Mouse (Mus musculus): ENCODE data around the gene Rnf208. TPM values are rescaled to one million over a fixed set of nuclear protein-coding genes. Genes with fewer than 3 reads are reported as not detected.

Gene Rnf208
- polyA plus RNA-seq, 1 experiment from 2014 or later: 21.8 TPM

- Histone ChIP-seq H3K27ac (peak overlapping the region; percentile 95), H3K4me1 (peaks cover 25% of the 10 kb centered on the region), H3K4me2 (peak overlapping the region; percentile 68), H3K27me3 (no peaks in the 10 kb centered on the region), H3K36me3 (peaks cover 36% of the 10 kb centered on the region), H3K9me3 (replicated peaks) (no peaks in the 10 kb centered on the region), H3K9ac (peak overlapping the region; percentile 83), H3K4me3 (replicated peaks) (peak overlapping the region; percentile 96)
- ATAC-seq (replicated peaks; ENCODE audit: low FRiP score): peak; percentile 48
- WGBS: under 1% methylated on average over 24 of the region's 24 CpGs
Measured at GRCm38 (mm10) chr2:25210686-25211085, 31.4 kb upstream of the Rnf208 start.

GRCm38 (mm10) chr2:25211121-25211670, 30.9 kb upstream of the Rnf208 start, which contains the start of gene Nelfb:
Gene Nelfb, minus strand, starts transcription at chr2:25211489.
- no peaks in the 10 kb centered on the region for H3K9me3 ChIP-seq (replicated peaks)
- peak within 1 kb of the TSS; percentile 95 for H3K27ac ChIP-seq
- H3K27me3 ChIP-seq: no peaks in the 10 kb centered on the region
- ATAC-seq (replicated peaks; ENCODE audit: low FRiP score): peak; percentile 92
- H3K4me2 ChIP-seq: peak within 1 kb of the TSS; percentile 68
- H3K9ac ChIP-seq: peak within 1 kb of the TSS; percentile 83
- peak within 1 kb of the TSS; percentile 96 for H3K4me3 ChIP-seq (replicated peaks)
- H3K36me3 ChIP-seq: peaks cover 31% of the 10 kb centered on the region
- under 1% methylated on average over 44 of the region's 44 CpGs for WGBS
- peaks cover 25% of the 10 kb centered on the region for H3K4me1 ChIP-seq

DNA sequence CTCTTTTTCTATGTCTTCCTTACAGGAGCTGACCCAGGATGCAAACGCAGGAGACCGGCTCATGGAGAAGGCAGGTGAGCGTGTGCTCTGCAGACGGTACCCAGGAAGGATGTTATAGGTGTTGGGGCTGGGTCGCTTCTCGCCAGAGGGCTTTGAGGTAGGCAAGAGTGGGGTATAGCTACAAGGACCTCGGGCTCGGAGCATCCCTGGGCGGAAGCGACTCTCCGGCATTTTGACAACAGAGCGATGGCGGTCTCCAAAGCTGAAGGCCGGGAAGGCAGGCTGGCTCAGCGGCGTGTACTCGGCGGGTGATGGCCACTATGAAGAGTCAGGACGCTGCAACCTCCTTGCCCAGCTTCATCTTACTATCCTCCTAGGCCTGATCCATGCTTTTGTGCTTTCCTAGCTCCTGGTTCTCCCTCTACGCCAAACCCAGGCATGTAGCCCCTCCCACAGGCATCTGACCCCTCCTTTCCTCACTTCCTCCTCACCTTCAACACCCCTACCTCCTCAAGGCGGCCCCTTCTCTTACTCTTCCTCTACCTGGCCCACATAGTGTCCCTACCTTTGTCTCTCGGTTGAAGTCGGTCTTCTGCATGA, 28.7 kb upstream of the Rnf208 start:
- no peak overlapping the region for H3K9ac ChIP-seq
- H3K4me3 ChIP-seq (replicated peaks): no peak overlapping the region
- no peak overlapping the region for H3K27ac ChIP-seq
- WGBS: 74% methylated on average over 23 of the region's 23 CpGs
- H3K4me2 ChIP-seq: no peak overlapping the region
- H3K9me3 ChIP-seq (replicated peaks): no peaks in the 10 kb centered on the region
- no peaks in the 10 kb centered on the region for H3K27me3 ChIP-seq
- H3K4me1 ChIP-seq: peaks cover 25% of the 10 kb centered on the region
- 0 out of 2 replicates have a peak, but pooled peaks cover 9% of the 10 kb centered on the region for H3K36me3 ChIP-seq
- no peak for ATAC-seq (replicated peaks; ENCODE audit: low FRiP score)

DNA sequence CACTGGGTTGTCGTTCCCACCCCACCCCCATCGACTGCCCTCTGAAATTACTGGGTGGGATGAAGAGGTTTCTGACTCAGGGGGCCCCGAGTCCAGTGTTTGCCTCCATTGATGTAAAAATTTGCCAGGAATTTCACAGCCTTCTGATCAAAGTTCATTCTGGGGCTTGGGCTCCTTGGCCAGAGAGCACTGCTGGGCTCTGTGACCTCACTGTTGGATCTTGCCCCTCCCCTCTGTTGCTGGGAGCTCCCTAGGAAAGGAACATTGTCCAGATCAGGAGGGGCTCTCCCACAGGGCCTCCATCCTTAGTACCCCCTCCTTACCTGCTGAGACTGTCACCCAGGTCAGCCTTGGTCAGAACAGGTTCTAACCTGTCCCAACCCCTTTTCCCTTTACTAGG, 27.6 kb upstream of the Rnf208 start, which contains the start of gene Stpg3:
Gene Stpg3 (minus strand): TSS at position 194 of the 400 bp plus-strand sequence.
- H3K36me3 ChIP-seq: no peaks in the 10 kb centered on the region
- H3K27me3 ChIP-seq: no peaks in the 10 kb centered on the region
- 0 out of 2 replicates have a peak within 1 kb of the TSS, but pooled peaks have one; percentile 20 for H3K27ac ChIP-seq
- no peak within 1 kb of the TSS for H3K4me3 ChIP-seq (replicated peaks)
- peaks cover 18% of the 10 kb centered on the region for H3K4me1 ChIP-seq
- 58% methylated on average over 3 of the region's 3 CpGs for WGBS
- ATAC-seq (replicated peaks; ENCODE audit: low FRiP score): no peak
- H3K9ac ChIP-seq: no peak within 1 kb of the TSS
- H3K9me3 ChIP-seq (replicated peaks): no peaks in the 10 kb centered on the region
- H3K4me2 ChIP-seq: no peak within 1 kb of the TSS

DNA sequence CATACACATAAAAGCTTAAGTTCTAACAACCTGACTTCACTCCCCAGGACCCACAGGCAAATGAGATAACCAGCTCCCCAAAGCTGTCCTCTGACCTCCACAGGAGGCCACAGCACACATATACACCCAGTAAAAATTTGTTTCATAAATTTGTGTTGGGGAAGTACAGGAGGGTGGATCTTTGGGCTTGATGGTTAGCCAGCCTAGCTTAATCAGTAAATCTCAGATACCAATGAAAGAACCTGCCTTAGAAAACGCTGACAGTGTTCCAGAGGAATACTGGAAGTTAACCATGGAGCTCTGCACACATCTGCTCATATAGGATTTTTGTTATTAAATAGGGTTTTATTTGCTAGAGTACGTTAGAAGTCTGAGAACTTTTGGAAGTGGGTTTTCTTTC, 24.4 kb upstream of the Rnf208 start:
- no peak for ATAC-seq (replicated peaks; ENCODE audit: low FRiP score)
- WGBS: 58% methylated on average over 2 of the region's 2 CpGs
- no peak overlapping the region for H3K27ac ChIP-seq
- no peak overlapping the region for H3K4me3 ChIP-seq (replicated peaks)
- H3K27me3 ChIP-seq: no peaks in the 10 kb centered on the region
- H3K4me2 ChIP-seq: no peak overlapping the region
- H3K36me3 ChIP-seq: peaks cover 13% of the 10 kb centered on the region
- H3K4me1 ChIP-seq: no peaks in the 10 kb centered on the region
- no peaks in the 10 kb centered on the region for H3K9me3 ChIP-seq (replicated peaks)
- H3K9ac ChIP-seq: no peak overlapping the region

DNA sequence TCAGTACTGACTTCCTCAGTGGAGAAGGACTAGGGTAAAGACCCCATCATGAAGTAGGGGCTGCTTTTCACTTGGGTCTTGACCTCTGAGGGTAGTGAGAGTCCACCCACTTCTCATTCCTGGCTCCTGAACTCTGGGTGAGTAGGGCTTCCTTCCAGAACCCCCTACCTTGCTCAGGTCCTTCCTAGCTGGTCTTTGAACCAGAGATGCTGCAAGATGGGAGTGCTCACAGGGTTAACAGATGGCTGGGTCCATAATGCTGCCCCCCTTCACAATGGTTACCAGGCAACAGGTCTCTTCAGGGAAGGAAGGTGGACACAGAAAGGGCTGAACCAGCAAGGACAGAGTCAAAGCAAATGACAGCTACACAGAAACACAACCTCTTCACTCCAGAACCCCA, 23.6 kb upstream of the Rnf208 start, which contains the start of gene Fam166a:
Gene Fam166a (plus strand): TSS at position 301 of the 400 bp plus-strand sequence.
- Histone ChIP-seq H3K9ac (no peak within 1 kb of the TSS), H3K4me2 (no peak within 1 kb of the TSS), H3K27me3 (no peaks in the 10 kb centered on the region), H3K4me1 (peaks cover 6% of the 10 kb centered on the region), H3K36me3 (peaks cover 13% of the 10 kb centered on the region), H3K27ac (no peak within 1 kb of the TSS), H3K9me3 (replicated peaks) (no peaks in the 10 kb centered on the region), H3K4me3 (replicated peaks) (no peak within 1 kb of the TSS)
- no peak for ATAC-seq (replicated peaks; ENCODE audit: low FRiP score)

DNA sequence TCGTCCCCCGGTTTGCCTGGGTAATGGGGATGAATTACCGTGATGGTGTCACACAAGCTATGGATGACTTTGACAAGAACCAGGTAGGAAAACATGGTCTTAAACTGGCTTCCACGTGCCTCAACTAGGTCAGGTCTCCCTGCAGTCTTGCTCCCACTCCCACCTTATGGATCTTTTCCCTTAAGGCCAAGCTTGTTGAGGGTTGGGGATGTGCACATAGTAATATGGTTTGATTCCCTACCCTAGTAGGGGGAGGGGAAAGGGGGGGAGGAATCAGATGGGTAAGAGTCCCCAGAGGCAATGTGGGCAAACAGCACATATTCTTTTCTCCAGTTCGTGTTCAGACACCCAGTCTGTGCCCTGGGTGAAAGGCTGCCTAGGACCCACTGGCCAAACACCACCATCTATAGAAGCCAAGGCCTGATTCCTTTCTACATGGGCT, 20.7 kb upstream of the Rnf208 start:
- Histone ChIP-seq H3K4me3 (replicated peaks) (no peak overlapping the region), H3K4me1 (peaks cover 18% of the 10 kb centered on the region), H3K27me3 (no peaks in the 10 kb centered on the region), H3K4me2 (no peak overlapping the region), H3K36me3 (peaks cover 13% of the 10 kb centered on the region), H3K9ac (no peak overlapping the region), H3K27ac (no peak overlapping the region), H3K9me3 (replicated peaks) (no peaks in the 10 kb centered on the region)
- 77% methylated on average over 5 of the region's 5 CpGs for WGBS
- no peak for ATAC-seq (replicated peaks; ENCODE audit: low FRiP score)

DNA sequence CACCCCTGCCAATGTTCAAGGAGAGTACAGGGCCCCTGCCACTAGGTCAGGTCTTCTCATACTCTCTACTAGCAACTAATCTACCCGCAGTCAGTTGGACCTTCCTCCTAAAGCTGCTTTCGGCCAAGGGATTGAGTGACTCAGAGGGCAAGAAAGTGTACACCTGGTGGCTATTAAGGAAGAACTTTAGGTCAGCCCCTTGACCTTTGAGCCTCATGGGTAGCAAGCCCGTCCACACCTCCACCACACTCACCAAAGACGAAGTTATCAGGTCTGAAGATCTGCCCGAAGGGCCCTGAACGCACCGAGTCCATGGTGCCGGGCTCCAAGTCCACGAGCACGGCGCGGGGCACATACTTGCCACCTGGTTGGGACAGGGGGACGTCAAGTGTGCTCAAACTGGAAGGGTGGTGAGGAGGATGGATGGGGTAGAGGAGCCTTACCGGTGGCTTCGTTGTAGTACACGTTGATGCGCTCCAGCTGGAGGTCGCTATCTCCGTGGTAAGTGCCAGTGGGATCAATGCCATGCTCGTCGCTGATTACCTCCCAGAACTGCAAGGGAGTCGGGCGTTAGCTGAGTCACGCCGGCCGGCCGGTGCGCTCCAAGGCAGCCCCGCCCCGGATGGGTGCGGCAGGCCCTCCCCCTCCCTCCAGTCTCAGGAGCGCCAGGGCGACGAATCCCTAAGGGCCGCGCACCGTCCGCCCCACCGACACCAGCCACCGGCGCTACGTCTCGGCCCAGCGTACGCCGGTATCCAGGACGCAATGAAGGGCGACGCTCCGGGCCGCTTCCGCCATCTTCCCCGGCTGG, 18.2 kb upstream of the Rnf208 start:
- Histone ChIP-seq H3K27ac (peak overlapping the region; percentile 97), H3K36me3 (peaks cover 13% of the 10 kb centered on the region), H3K4me3 (replicated peaks) (peak overlapping the region; percentile 72), H3K9ac (peak overlapping the region; percentile 87), H3K4me1 (peaks cover 24% of the 10 kb centered on the region), H3K4me2 (peak overlapping the region; percentile 88), H3K27me3 (no peaks in the 10 kb centered on the region), H3K9me3 (replicated peaks) (no peaks in the 10 kb centered on the region)
- 1% methylated on average over 53 of the region's 53 CpGs for WGBS
- ATAC-seq (replicated peaks; ENCODE audit: low FRiP score): peak; percentile 52

DNA sequence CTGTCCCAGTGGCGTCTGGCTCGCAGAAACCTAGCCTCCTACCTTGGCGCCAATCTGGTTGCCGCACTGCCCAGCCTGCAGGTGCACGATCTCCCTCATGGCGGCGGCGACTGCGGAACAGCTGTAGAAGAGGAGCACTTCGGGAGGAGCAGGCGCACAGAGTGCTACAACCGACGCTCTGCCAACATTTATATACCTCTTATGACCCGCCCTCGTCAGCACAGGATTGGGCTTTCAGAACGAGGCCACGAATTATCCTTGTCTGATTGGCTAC, 17.6 kb upstream of the Rnf208 start, which contains the start of gene Tubb4b:
Gene Tubb4b (minus strand): TSS at position 211 of the 274 bp plus-strand sequence.
- under 1% methylated on average over 17 of the region's 17 CpGs for WGBS
- ATAC-seq (replicated peaks; ENCODE audit: low FRiP score): no peak
- no peaks in the 10 kb centered on the region for H3K9me3 ChIP-seq (replicated peaks)
- peak within 1 kb of the TSS; percentile 87 for H3K9ac ChIP-seq
- H3K36me3 ChIP-seq: peaks cover 13% of the 10 kb centered on the region
- peaks cover 25% of the 10 kb centered on the region for H3K4me1 ChIP-seq
- H3K27ac ChIP-seq: peak within 1 kb of the TSS; percentile 99
- peak within 1 kb of the TSS; percentile 72 for H3K4me3 ChIP-seq (replicated peaks)
- H3K4me2 ChIP-seq: peak within 1 kb of the TSS; percentile 88
- no peaks in the 10 kb centered on the region for H3K27me3 ChIP-seq

DNA sequence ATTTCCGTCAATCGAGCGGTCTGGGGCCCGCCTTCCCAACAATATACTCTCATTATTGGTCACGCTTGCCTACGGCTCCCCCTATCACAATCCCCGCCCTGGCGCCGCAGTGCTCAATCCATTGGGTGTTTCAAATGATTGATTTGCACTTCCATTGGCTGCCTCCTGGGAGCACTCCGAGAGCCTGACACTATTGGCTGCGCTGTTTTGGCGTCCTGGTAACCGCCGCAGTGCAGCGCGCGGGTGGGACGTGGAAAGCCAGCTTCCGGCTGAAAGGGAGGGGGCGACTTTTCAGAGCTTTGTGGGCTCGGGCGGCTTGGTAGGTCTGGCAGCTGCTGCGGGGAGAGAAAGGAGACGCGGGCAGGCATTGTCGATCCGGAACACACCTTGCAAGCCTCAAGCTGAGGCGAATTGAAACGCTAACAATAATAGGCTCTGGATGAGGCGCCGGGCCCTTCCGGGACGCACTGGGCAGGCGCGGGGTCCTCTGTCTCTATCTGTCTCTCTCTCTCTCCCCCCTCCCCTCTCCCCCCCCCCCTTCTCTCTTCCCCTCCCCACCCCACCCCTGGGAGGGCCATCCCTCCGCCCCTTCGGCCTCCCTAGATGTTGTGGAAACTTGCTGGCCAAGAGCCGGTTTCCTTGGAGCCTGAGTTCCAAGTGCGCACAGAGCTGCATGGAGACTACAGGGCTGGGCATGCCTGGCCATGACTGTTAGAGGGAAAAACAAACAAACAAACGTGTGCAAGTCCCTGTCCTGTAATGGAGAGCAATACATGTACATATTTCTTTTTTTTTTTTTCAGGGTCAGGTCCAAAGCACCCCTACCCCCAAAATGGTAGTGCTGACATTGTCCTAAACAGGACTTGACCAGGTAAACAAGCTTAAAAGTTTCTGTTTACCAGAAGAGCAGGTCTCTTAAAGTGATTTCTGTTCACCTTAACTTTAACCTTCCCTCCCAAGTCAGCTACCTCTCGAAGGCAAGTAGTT, 17.0 kb upstream of the Rnf208 start:
- Histone ChIP-seq H3K4me1 (peaks cover 25% of the 10 kb centered on the region), H3K9me3 (replicated peaks) (no peaks in the 10 kb centered on the region), H3K27me3 (no peaks in the 10 kb centered on the region), H3K9ac (peak overlapping the region; percentile 55), H3K36me3 (peaks cover 13% of the 10 kb centered on the region), H3K4me3 (replicated peaks) (peak overlapping the region; percentile 72), H3K4me2 (peak overlapping the region; percentile 60), H3K27ac (peak overlapping the region; percentile 99)
- 1% methylated on average over 40 of the region's 41 CpGs for WGBS
- ATAC-seq (replicated peaks; ENCODE audit: low FRiP score): peak; percentile 96

- peaks cover 13% of the 10 kb centered on the region for H3K36me3 ChIP-seq
- ATAC-seq (replicated peaks; ENCODE audit: low FRiP score): no peak
- peaks cover 25% of the 10 kb centered on the region for H3K4me1 ChIP-seq
- H3K27ac ChIP-seq: peak overlapping the region; percentile 99
- no peaks in the 10 kb centered on the region for H3K27me3 ChIP-seq
- H3K9me3 ChIP-seq (replicated peaks): no peaks in the 10 kb centered on the region
- WGBS: 80% methylated on average over 8 of the region's 8 CpGs
- H3K4me2 ChIP-seq: peak overlapping the region; percentile 60
- peak overlapping the region; percentile 55; the same call in 1 of the 2 replicates for H3K9ac ChIP-seq
- H3K4me3 ChIP-seq (replicated peaks): peak overlapping the region; percentile 72
Measured at GRCm38 (mm10) chr2:25225811-25226379, 16.2 kb upstream of the Rnf208 start.
